Mouse (Mus musculus): ENCODE data around the gene Pax7. TPM values are rescaled to one million over a fixed set of nuclear protein-coding genes. Genes with fewer than 3 reads are reported as not detected.

The Pax7 gene
- total RNA-seq (2021) = 10 to 100 TPM in 1 of 2 experiments, 1 to 10 TPM in 1; 8.3 to 11.3 TPM
- long read RNA-seq, experiment 1, partial matches to known transcripts = 0 of 2 reads
- long read RNA-seq, experiment 1, other reads (novel, unspliced or antisense) = 1 of 2 reads
- long read RNA-seq, experiment 2, partial matches to known transcripts = 0 of 2 reads
- long read RNA-seq, experiment 2, other reads (novel, unspliced or antisense) = 2 of 2 reads

- peak; percentile 50 for DNase-seq
Observed at GRCm38 (mm10) chr4:139833036-139833634, at the start of gene Pax7. Pax7 (minus strand) TSS chr4:139833528.

GRCm38 (mm10) chr4:139881796-139882195 lies 48.5 kb upstream of the Pax7 start:
- DNase-seq = no peak

- no peak for DNase-seq
Observed at GRCm38 (mm10) chr4:139879324-139879723, 46.0 kb upstream of the Pax7 start.

GRCm38 (mm10) chr4:139878443-139878842 lies 45.1 kb upstream of the Pax7 start:
- DNase-seq = no peak

GRCm38 (mm10) chr4:139877269-139877668 lies 43.9 kb upstream of the Pax7 start:
- DNase-seq = peak; percentile 54

- DNase-seq = peak; percentile 48
Observed at GRCm38 (mm10) chr4:139872595-139872994, 39.3 kb upstream of the Pax7 start.

- no peak for DNase-seq
Observed at GRCm38 (mm10) chr4:139871699-139872098, 38.4 kb upstream of the Pax7 start.

- DNase-seq = no peak
Observed at GRCm38 (mm10) chr4:139863218-139863617, 29.9 kb upstream of the Pax7 start.

- DNase-seq = peak; percentile 95
Observed at GRCm38 (mm10) chr4:139858635-139859176, 25.4 kb upstream of the Pax7 start.

GRCm38 (mm10) chr4:139852219-139853035 lies 19.1 kb upstream of the Pax7 start:
- DNase-seq = no peak

GRCm38 (mm10) chr4:139851387-139851786 lies 18.1 kb upstream of the Pax7 start:
- no peak for DNase-seq

GRCm38 (mm10) chr4:139850547-139851170 lies 17.3 kb upstream of the Pax7 start:
- no peak for DNase-seq

- no peak for DNase-seq
Observed at GRCm38 (mm10) chr4:139843456-139843855, 10.1 kb upstream of the Pax7 start.

GRCm38 (mm10) chr4:139842919-139843318 lies 9.6 kb upstream of the Pax7 start:
- no peak for DNase-seq

- no peak for DNase-seq
Observed at GRCm38 (mm10) chr4:139840939-139841500, 7.7 kb upstream of the Pax7 start.

GRCm38 (mm10) chr4:139840442-139840841 lies 7.1 kb upstream of the Pax7 start:
- no peak for DNase-seq

GRCm38 (mm10) chr4:139836681-139837080 lies 3.4 kb upstream of the Pax7 start:
- DNase-seq = no peak

GRCm38 (mm10) chr4:139836196-139836595 lies 2.9 kb upstream of the Pax7 start:
- no peak for DNase-seq

- no peak for DNase-seq
Observed at GRCm38 (mm10) chr4:139833817-139834401, 581 bp upstream of the Pax7 start.

- peak; percentile 35 for DNase-seq
Observed at GRCm38 (mm10) chr4:139832281-139833035, 870 bp downstream of the Pax7 start.

Measured in gastrocnemius, postnatal 10 days (tissue).